Mouse (Mus musculus): ENCODE data around the gene Ncam1. TPM values are rescaled to one million over a fixed set of nuclear protein-coding genes. Genes with fewer than 3 reads are reported as not detected.

Gene Ncam1
- polyA plus RNA-seq, 1 experiment from 2014 or later: 71.0 TPM

DNA sequence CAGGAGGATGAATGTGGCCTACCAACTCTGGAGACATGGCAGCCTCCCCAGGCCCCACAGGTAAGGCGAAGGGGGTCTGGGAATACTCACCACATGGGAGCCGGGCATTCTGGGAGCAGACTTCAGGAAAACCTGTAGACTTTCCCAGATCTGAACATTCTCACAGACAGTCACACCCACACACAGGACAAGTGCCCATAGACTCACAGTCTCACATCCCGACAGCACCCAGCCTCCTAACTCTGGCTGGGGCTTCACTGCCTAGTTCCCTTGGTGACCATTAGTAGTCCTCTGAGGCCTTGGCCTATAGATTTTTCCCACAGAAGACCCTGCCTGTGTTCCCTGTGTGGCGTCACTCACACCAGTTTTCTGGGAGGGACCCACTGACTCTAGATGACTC, 288.1 kb downstream of the Ncam1 start:
- in situ Hi-C loops (cut with MboI; ENCODE audit: low pct_unique_long_range_greater_than_20kb): no loop called here
- no peak for ATAC-seq
- CTCF ChIA-PET: interaction anchor here (1.6 kb wide), 1 partner anchor 16 kb away, joined by 3 read pairs; no protein-coding TSS in a partner anchor

GRCm38 (mm10) chr9:49509628-49510027, 289.1 kb downstream of the Ncam1 start:
- TF ChIP-seq CTCF (IDR thresholded peaks at IDR 0.05): no peak
- H3K27me3 ChIP-seq: no peaks in the 10 kb centered on the region
- ATAC-seq (no peak), DNase-seq (ENCODE audit: low read depth, low spot score) (no peak)
- ChIA-PET POLR2A (no interaction called here), CTCF (no interaction called here)
- in situ Hi-C loops (cut with MboI; ENCODE audit: low pct_unique_long_range_greater_than_20kb): no loop called here

More for the DNA sequence above, 288.1 kb downstream of the Ncam1 start:
- no peak for DNase-seq (ENCODE audit: low read depth, low spot score)
- no peaks in the 10 kb centered on the region for H3K27me3 ChIP-seq
- TF ChIP-seq CTCF (IDR thresholded peaks at IDR 0.05): no peak
- POLR2A ChIA-PET: no interaction called here

GRCm38 (mm10) chr9:49509094-49509493, 289.6 kb downstream of the Ncam1 start:
- in situ Hi-C loops (cut with MboI; ENCODE audit: low pct_unique_long_range_greater_than_20kb): no loop called here
- ChIA-PET CTCF (no interaction called here), POLR2A (no interaction called here)
- DNase-seq (ENCODE audit: low read depth, low spot score): no peak
- TF ChIP-seq CTCF (IDR thresholded peaks at IDR 0.05): no peak
- no peak for ATAC-seq
- H3K27me3 ChIP-seq: no peaks in the 10 kb centered on the region

GRCm38 (mm10) chr9:49507829-49508585, 290.7 kb downstream of the Ncam1 start:
- CTCF ChIA-PET: no interaction called here
- ATAC-seq (no peak), DNase-seq (ENCODE audit: low read depth, low spot score) (no peak)
- POLR2A ChIA-PET: no interaction called here
- TF ChIP-seq CTCF (IDR thresholded peaks at IDR 0.05): no peak
- no peaks in the 10 kb centered on the region for H3K27me3 ChIP-seq
- in situ Hi-C loops (cut with MboI; ENCODE audit: low pct_unique_long_range_greater_than_20kb): no loop called here

- ATAC-seq (no peak), DNase-seq (ENCODE audit: low read depth, low spot score) (no peak)
- ChIA-PET CTCF (interaction anchor here (1.2 kb wide), 1 partner anchor 916 kb away, joined by 3 read pairs; no protein-coding TSS in a partner anchor), POLR2A (interaction anchor here (1.0 kb wide), 1 partner anchor 10 kb away, joined by 4 read pairs; no protein-coding TSS in a partner anchor)
- no peak for TF ChIP-seq CTCF (IDR thresholded peaks at IDR 0.05)
- no peaks in the 10 kb centered on the region for H3K27me3 ChIP-seq
- in situ Hi-C loops (cut with MboI; ENCODE audit: low pct_unique_long_range_greater_than_20kb): no loop called here
Measured at GRCm38 (mm10) chr9:49504658-49505057, 294.1 kb downstream of the Ncam1 start.

GRCm38 (mm10) chr9:49502245-49502644, 296.5 kb downstream of the Ncam1 start:
- TF ChIP-seq CTCF (IDR thresholded peaks at IDR 0.05): no peak
- no peak for ATAC-seq
- POLR2A ChIA-PET: no interaction called here
- H3K27me3 ChIP-seq: no peaks in the 10 kb centered on the region
- CTCF ChIA-PET: no interaction called here
- DNase-seq (ENCODE audit: low read depth, low spot score): no peak
- in situ Hi-C loops (cut with MboI; ENCODE audit: low pct_unique_long_range_greater_than_20kb): no loop called here

DNA sequence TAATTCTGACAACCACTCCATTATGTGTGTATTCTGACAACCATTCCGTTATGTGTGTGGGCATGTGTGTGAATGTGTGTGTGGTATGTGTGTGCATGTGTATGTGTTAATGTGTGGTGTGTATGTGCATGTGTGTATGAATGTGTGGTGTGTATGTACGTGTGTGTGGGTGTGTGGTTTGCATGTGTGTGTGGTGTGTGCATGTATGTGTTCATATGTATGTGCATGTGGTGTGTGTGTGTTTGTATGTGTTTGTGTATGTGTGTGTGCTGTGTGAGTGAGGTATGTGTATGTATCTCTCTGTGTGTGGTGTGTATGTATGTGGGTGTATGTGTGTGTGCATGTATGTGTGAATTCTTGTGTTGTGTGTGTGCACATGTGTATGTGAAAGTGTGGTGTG, 298.8 kb downstream of the Ncam1 start:
- no peak for TF ChIP-seq CTCF (IDR thresholded peaks at IDR 0.05)
- ATAC-seq (no peak), DNase-seq (ENCODE audit: low read depth, low spot score) (no peak)
- in situ Hi-C loops (cut with MboI; ENCODE audit: low pct_unique_long_range_greater_than_20kb): loop anchor here (5.0 to 10.0 kb wide), 3 partner anchors 675 to 932 kb away; no protein-coding TSS in a partner anchor
- no peaks in the 10 kb centered on the region for H3K27me3 ChIP-seq
- ChIA-PET CTCF (no interaction called here), POLR2A (no interaction called here)

GRCm38 (mm10) chr9:49493979-49494649, 304.6 kb downstream of the Ncam1 start:
- POLR2A ChIA-PET: interaction anchor here (1.1 kb wide), 1 partner anchor 10 kb away, joined by 4 read pairs; no protein-coding TSS in a partner anchor
- CTCF ChIA-PET: interaction anchor here (0.6 to 1.9 kb wide), 8 partner anchors 18 to 1034 kb away, joined by 3 to 7 read pairs (median 4); partner anchors contain the start of gene Pts
- TF ChIP-seq CTCF (IDR thresholded peaks at IDR 0.05): peak; percentile 94
- peak; percentile 26 for ATAC-seq
- DNase-seq (ENCODE audit: low read depth, low spot score): no peak
- no peaks in the 10 kb centered on the region for H3K27me3 ChIP-seq
- in situ Hi-C loops (cut with MboI; ENCODE audit: low pct_unique_long_range_greater_than_20kb): loop anchor here (5.0 to 10.0 kb wide), 3 partner anchors 681 to 1033 kb away; partner anchors contain the start of gene Pts

DNA sequence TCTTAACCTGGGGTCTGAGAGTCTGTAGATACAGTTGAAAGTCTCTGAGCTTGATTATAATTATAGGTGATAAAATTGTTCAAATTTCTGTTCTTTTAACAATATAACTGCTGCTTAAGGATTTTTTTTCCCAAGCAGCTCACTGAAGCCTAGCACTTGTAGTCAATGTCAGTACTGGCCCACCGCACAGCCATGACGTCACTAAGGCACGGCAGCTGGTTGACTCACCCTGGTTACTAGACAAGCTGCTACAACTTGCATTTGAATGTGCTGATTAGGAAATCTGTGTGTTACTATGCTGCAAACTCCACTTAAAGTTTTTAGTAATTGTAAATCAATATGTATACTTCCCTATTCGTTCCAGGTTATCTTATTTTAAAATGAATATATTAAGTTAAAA, 308.1 kb downstream of the Ncam1 start:
- ATAC-seq (no peak), DNase-seq (ENCODE audit: low read depth, low spot score) (no peak)
- H3K27me3 ChIP-seq: no peaks in the 10 kb centered on the region
- in situ Hi-C loops (cut with MboI; ENCODE audit: low pct_unique_long_range_greater_than_20kb): loop anchor here (5.0 to 10.0 kb wide), 3 partner anchors 684 to 1037 kb away; partner anchors contain the start of gene Pts
- POLR2A ChIA-PET: no interaction called here
- CTCF ChIA-PET: no interaction called here
- TF ChIP-seq CTCF (IDR thresholded peaks at IDR 0.05): no peak

DNA sequence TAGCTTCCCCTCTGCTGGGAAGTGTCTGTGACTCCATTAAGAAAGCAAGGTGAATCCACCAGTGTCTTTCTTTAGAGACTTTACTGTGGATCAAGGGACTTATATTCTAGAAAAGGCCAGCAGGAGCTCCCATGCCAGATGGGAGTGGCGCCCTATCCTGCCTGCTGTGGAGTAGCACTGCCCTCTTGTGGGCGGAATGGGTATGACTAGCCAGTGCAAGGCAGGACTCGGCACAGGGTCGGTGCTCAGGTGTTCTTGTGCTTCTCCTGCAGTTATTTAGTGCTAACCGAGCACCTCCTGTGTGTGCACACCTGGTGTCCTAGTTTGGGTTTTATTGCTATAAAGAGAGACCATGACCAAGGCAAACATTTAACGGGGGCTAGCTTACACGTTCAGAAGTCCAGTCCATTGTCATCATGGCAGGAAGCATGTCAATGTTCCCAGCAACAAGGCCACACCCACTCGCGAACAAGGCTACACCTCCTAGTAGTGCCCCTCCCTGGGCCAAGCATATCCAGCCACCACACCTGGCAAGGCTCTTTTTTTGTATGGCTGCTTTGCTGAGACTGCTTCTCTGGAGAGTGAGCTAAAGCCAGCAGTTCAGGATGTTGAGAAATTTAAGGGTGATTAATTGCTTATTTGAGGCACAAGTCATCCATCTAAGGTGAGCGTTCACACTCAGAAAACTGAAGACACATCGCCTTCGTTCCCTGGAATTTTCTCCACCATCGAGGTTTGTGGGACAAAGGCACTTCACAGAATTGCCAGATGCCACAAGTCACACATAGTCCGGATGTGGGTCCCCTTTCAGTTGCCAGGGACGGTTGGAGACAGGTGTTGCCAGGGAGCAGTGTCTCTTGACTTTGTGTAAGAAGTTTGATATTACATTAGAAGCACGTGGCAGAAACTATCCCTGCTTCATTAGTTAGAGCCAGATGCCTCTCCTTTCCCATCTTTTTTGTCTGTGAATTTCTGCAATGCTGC, 309.5 kb downstream of the Ncam1 start:
- ATAC-seq (peak; percentile 27), DNase-seq (ENCODE audit: low read depth, low spot score) (no peak)
- TF ChIP-seq CTCF (IDR thresholded peaks at IDR 0.05): peak; percentile 98
- CTCF ChIA-PET: interaction anchor here (0.6 to 2.3 kb wide), 9 partner anchors 10 to 1039 kb away, joined by 3 to 23 read pairs (median 3); partner anchors contain the start of genes Pts and Tmprss5
- H3K27me3 ChIP-seq: no peaks in the 10 kb centered on the region
- POLR2A ChIA-PET: no interaction called here
- in situ Hi-C loops (cut with MboI; ENCODE audit: low pct_unique_long_range_greater_than_20kb): loop anchor here (5.0 kb wide), 2 partner anchors 242 to 412 kb away; no protein-coding TSS in a partner anchor
